In the genomic region with DNA sequence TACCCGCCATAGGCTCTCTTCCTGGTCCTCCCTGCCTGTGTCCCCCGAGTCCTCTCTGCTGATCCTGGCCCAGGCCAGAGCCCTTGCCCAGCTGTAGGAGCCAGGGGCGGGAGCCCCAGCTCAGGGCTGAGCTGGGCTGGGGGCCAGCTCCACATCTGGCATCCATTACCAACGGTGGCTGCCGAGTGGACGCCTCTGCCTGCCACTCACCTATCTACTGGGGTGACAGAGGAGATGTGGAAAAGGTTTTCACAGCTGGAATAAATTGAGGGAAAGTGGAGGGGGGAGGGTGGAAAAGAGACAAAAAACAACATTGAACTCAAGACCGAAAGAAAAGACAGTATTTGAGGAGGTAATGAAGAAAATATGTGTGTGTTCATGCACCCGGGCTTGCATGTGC, we compare ENCODE assay signal across 10 mouse cellular contexts. TPM values are rescaled to one million over a fixed set of nuclear protein-coding genes. Genes with fewer than 3 reads are reported as not detected.
DNase-seq lines count a peak whose midpoint lies in the region; ATAC-seq and TF ChIP-seq lines count a peak whose summit lies in the region.
"Had no signal": no experiment of that assay in that cellular context is flagged by ENCODE, and none has a peak within 500 bp of the region (broad histone marks: within the 10 kb centered on the region; RNA-seq: fewer than 3 reads in every experiment).

No protein-coding gene starts in this region.

- no peak overlapping the region for H3K4me2 ChIP-seq in forebrain, postnatal 0 days (ENCODE audit: low read depth)
- H3K4me2 ChIP-seq in lung, embryonic 16.5 days (ENCODE audit: low read depth, low read length), result no peak overlapping the region
- no peak overlapping the region for H3K4me2 ChIP-seq in neural tube, embryonic 11.5 days (ENCODE audit: low read depth)

- no peak for ATAC-seq in forebrain, postnatal 0 days
- peak; percentile 72; the same call in 1 of the 2 replicates for ATAC-seq in lung, embryonic 16.5 days (ENCODE audit: low read depth)
- ATAC-seq in neural tube, embryonic 11.5 days (ENCODE audit: insufficient read depth, low FRiP score, low TSS enrichment), result no peak

- TF ChIP-seq CTCF in forebrain, postnatal 0 days (IDR thresholded peaks at IDR 0.05; ENCODE audit: low read depth), result no peak
- TF ChIP-seq CTCF in lung, adult 2 months (IDR thresholded peaks at IDR 0.05; ENCODE audit: insufficient read depth, low read length), result no peak

- H3K36me3 ChIP-seq in forebrain, embryonic 10.5 days (replicated peaks), result no peaks in the 10 kb centered on the region
- H3K36me3 ChIP-seq in forebrain, postnatal 0 days (ENCODE audit: insufficient read depth), result no peaks in the 10 kb centered on the region
- no peaks in the 10 kb centered on the region for H3K36me3 ChIP-seq in lung, embryonic 16.5 days (ENCODE audit: control insufficient read depth, insufficient read depth, low read length)
- H3K36me3 ChIP-seq in neural tube, embryonic 11.5 days (ENCODE audit: control insufficient read depth, insufficient read depth, low read length), result no peaks in the 10 kb centered on the region

- peaks cover 38% of the 10 kb centered on the region for H3K27me3 ChIP-seq in forebrain, embryonic 10.5 days (ENCODE audit: poor library complexity, severe bottlenecking)
- no peaks in the 10 kb centered on the region for H3K27me3 ChIP-seq in forebrain, postnatal 0 days (ENCODE audit: insufficient read depth, low read length)
- no peaks in the 10 kb centered on the region for H3K27me3 ChIP-seq in lung, embryonic 16.5 days (ENCODE audit: control insufficient read depth, insufficient read depth, low read depth, low read length)
- no peaks in the 10 kb centered on the region for H3K27me3 ChIP-seq in neural tube, embryonic 11.5 days (ENCODE audit: control insufficient read depth, insufficient read depth, low read length)

- peak overlapping the region; percentile 92 for H3K27ac ChIP-seq in forebrain, embryonic 10.5 days
- no peak overlapping the region for H3K27ac ChIP-seq in forebrain, postnatal 0 days (ENCODE audit: low read depth, low read length)
- H3K27ac ChIP-seq in lung, embryonic 16.5 days (ENCODE audit: low read length), result no peak overlapping the region
- no peak overlapping the region; the same call in 1 of the 2 replicates for H3K27ac ChIP-seq in neural tube, embryonic 11.5 days (ENCODE audit: low read depth, low read length)

- peak; percentile 63 for DNase-seq in forebrain, embryonic 10.5 days (ENCODE audit: extremely low spot score, low spot score)
- DNase-seq in forebrain, postnatal 0 days, result no peak
- no peak for DNase-seq in lung, adult 2 months
- DNase-seq in gastrocnemius, postnatal 10 days, result peak; percentile 60
- peak; percentile 67 for DNase-seq in neural tube, embryonic 11.5 days (ENCODE audit: low spot score)
- no peak for DNase-seq in right cerebral cortex, postnatal 14 days
- DNase-seq in adrenal gland, adult 18-20 months (ENCODE audit: low spot score in 2 of 2), result no peak

- H3K9ac ChIP-seq in forebrain, postnatal 0 days, result no peak overlapping the region
- H3K9ac ChIP-seq in lung, embryonic 16.5 days (ENCODE audit: low read length), result no peak overlapping the region
- H3K9ac ChIP-seq in neural tube, embryonic 11.5 days (ENCODE audit: low read length), result no peak overlapping the region

- peaks cover 48% of the 10 kb centered on the region for H3K4me1 ChIP-seq in forebrain, embryonic 10.5 days
- no peaks in the 10 kb centered on the region for H3K4me1 ChIP-seq in forebrain, postnatal 0 days (ENCODE audit: insufficient read depth)
- H3K4me1 ChIP-seq in lung, embryonic 16.5 days (replicated peaks; ENCODE audit: control insufficient read depth, insufficient read depth, low read length), result peaks cover 20% of the 10 kb centered on the region
- H3K4me1 ChIP-seq in lung, adult 2 months (ENCODE audit: control insufficient read depth, insufficient read depth, low read length), result no peaks in the 10 kb centered on the region; the same call in 1 of the 2 replicates
- H3K4me1 ChIP-seq in neural tube, embryonic 11.5 days (ENCODE audit: control insufficient read depth, insufficient read depth, low read length), result peaks cover 16% of the 10 kb centered on the region

- TF ChIP-seq POLR2A in lung, adult 2 months (IDR thresholded peaks at IDR 0.05; ENCODE audit: borderline replicate concordance, extremely low read depth, low read depth, low read length), result no peak

- 58% methylated on average over 8 of the region's 8 CpGs for WGBS in forebrain, embryonic 10.5 days
- WGBS in forebrain, postnatal 0 days, result 51% methylated on average over 8 of the region's 8 CpGs
- 27% methylated on average over 8 of the region's 8 CpGs for WGBS in lung, embryonic 16.5 days
- 44% methylated on average over 8 of the region's 8 CpGs for WGBS in lung, adult 2 months
- WGBS in neural tube, embryonic 11.5 days, result 47% methylated on average over 8 of the region's 8 CpGs

- no peaks in the 10 kb centered on the region for H3K9me3 ChIP-seq in forebrain, embryonic 10.5 days
- H3K9me3 ChIP-seq in forebrain, postnatal 0 days (ENCODE audit: low read length), result no peaks in the 10 kb centered on the region
- H3K9me3 ChIP-seq in lung, embryonic 16.5 days (ENCODE audit: control insufficient read depth, low read length), result no peaks in the 10 kb centered on the region
- H3K9me3 ChIP-seq in neural tube, embryonic 11.5 days (ENCODE audit: control insufficient read depth, low read length), result no peaks in the 10 kb centered on the region

- no peak overlapping the region for H3K4me3 ChIP-seq in forebrain, embryonic 10.5 days
- H3K4me3 ChIP-seq in forebrain, postnatal 0 days (ENCODE audit: low read depth, low read length), result no peak overlapping the region
- H3K4me3 ChIP-seq in lung, embryonic 16.5 days (ENCODE audit: low read length), result no peak overlapping the region
- no peak overlapping the region for H3K4me3 ChIP-seq in lung, adult 2 months (replicated peaks; ENCODE audit: extremely low read depth, low read depth, low read length)
- no peak overlapping the region for H3K4me3 ChIP-seq in neural tube, embryonic 11.5 days (ENCODE audit: low read depth, low read length)

RNA-seq across cellular contexts. Expression of a gene that starts 49.3 kb away (rescaled TPM):
- polyA plus RNA-seq in forebrain, embryonic 10.5 days (2016; fragmentation: Nextera tagmentation; extraction: Ambion mirVana), result not detected in 2 replicates
- not detected in 2 replicates for total RNA-seq in forebrain, postnatal 0 days (2014; rRNA removed)
- polyA plus RNA-seq in forebrain, postnatal 0 days (2015; fragmentation: Nextera tagmentation; extraction: Ambion mirVana), result not detected in 2 replicates
- not detected in 2 replicates for polyA plus RNA-seq in lung, embryonic 16.5 days (2015; fragmentation: Nextera tagmentation; extraction: Ambion mirVana)
- polyA plus RNA-seq in lung, adult 2 months (2012; rRNA removed), result not detected in 2 replicates
- total RNA-seq in gastrocnemius, postnatal 10 days (2021), result not detected
- not detected in 2 replicates for polyA plus RNA-seq in neural tube, embryonic 11.5 days (2014; fragmentation: Nextera tagmentation; extraction: Ambion mirVana)
- not detected for total RNA-seq in adrenal gland, adult 18-20 months (2021)
- polyA plus RNA-seq: frontal cortex, adult 2 months; large intestine, adult 2 months had no signal

Comparison
In these comparisons a context has a peak if more than half of its experiments do, and no peak if none do; other contexts are left out.
1. DNase-seq: peak in forebrain, embryonic 10.5 days (single experiment), gastrocnemius, postnatal 10 days (single experiment) and neural tube, embryonic 11.5 days (single experiment); none in forebrain, postnatal 0 days (single experiment), lung, adult 2 months (single experiment), right cerebral cortex, postnatal 14 days (single experiment) and adrenal gland, adult 18-20 months (0 of 2).